Mouse (Mus musculus) cerebellum, adult 11 months (tissue): Measurements from ENCODE around the gene Tars.

ENCODE experiments used
- DNase-seq: peaks from one replicate; pipeline ENCODE4 v3.0.0; 2022

Gene Tars

DNA sequence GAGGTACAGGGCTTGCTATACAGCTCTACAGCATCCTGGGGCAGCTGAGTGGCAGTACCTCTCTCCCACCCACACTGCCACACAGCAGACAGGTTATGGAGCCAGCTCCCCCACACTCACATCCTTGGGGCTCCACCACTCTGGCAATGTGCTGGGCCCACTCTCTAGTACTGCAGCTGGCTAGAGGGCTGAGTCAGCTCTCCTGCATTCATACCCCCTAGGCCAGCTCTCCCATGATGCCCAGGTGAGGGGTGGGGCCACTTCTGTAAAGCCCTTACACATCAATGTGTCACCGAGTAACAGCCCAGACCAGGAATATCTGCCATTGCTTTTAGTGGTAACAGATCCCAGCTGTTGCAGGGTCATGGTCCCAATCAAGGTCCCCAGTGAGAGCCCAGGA is 38.6 kb downstream of the Tars start:
- no peak for DNase-seq

DNA sequence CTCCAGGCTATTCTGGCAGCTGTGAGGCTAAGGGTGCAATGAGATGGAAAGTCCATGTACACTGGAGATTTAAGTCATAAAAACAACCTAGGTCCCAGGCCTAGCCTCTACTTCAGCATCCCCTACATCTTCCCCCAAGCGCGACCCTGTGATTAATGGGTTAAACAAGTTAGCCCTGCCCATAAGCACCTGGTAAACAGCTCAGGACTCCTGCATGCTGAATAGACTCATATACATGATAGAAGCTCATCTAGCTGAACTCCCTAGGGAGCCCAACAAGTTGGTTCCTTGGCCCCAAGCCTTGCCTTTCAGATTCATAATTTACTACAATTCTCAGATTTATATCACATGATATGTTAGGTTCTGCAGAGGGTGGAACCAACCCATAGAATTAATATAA is 42.0 kb downstream of the Tars start:
- no peak for DNase-seq

DNA sequence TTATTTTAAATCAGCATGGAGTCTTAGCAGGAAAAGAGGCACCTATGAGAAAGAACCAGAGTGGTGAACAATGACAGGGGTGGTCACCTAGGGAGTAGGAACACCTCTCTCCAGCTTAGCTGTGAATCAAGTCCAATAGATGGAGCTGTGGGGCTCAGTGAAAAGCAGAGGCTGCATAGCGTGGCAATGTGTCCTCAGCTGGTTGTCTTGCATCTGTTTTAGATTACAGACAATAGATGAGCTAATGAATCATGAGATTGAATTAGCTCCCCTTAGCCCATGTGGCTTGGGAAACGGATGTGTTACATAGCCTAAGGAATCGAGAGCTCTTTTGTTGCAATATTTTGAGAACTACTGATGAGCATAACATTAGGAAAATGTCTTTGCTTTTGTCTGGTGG is 43.6 kb downstream of the Tars start:
- no peak for DNase-seq

DNA sequence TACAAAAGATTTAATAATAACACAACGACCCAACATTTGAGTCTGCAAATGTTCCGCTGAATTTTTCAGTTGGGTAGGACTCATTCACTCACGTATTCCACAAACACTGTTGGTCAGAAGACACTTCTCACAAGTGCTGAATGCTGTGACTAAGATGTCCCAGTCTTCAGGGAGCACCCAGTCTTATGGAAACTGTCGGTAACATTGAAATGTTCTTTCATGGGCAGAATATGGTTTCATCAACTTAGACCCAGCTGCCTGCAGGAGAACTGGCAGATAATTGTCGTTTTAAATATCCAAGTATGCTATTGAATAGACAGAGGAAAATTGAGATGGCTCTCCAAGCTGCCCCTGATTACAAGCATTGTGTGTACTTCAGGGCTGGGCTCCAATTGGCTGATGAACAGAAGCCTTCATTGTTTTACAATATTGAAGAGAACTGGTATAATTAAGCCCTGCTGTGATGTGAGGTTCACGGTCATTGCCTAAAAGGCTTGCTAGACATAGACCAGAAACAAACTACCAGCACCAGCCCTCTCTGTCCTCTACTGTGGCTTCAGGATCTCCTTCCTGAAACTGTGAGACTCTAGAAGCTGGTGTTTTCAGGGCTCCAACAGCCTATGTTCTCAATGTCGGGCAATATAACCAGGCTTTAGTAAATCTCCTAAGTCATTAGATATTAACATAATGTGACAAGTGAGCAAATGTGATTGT is 59.8 kb downstream of the Tars start:
- DNase-seq = no peak
